Mouse (Mus musculus) ES-E14 (cell line): ENCODE measurements at regions not wholly inside any gene's neighbourhood (a gene's known extent, or its start where the extent isn't known, plus 50 kb on each side); places are given as distances from the start of the nearest gene placed in this dataset.

Experiments
- DNase-seq: peaks from one replicate; pipeline ENCODE4 v3.0.0-alpha.2; 2013; ENCODE audit warnings: low read depth, low spot score
- H3K27ac ChIP-seq: 2 replicates; pipeline ENCODE4 v1.5.1; 2012; ENCODE audit warnings: low read depth, mild to moderate bottlenecking, low read length, moderate library complexity, mixed read lengths; ENCODE audit not compliant: poor library complexity, insufficient read depth, severe bottlenecking
- H3K36me3 ChIP-seq: 2 replicates; pipeline ENCODE4 v1.6.1; 2012; ENCODE audit warnings: mild to moderate bottlenecking, low read length, moderate library complexity, mixed read lengths; ENCODE audit not compliant: control insufficient read depth, poor library complexity, insufficient read depth, severe bottlenecking
- H3K4me1 ChIP-seq, 2 experiments: fragments of 150-350 bp in 1 of 2; sonication (generic) in 1 of 2; 2 replicates each; pipeline ENCODE4 v1.6.1; 2012; ENCODE audit warnings: low read length in 2 of 2, mild to moderate bottlenecking in 1 of 2, mixed read lengths in 1 of 2; ENCODE audit not compliant: control insufficient read depth in 2 of 2, insufficient read depth in 2 of 2, poor library complexity in 1 of 2
- H3K4me3 ChIP-seq, 2 experiments: fragments of 150-350 bp in 1 of 2; sonication (generic) in 1 of 2; 2 replicates each; pipeline ENCODE4 v1.5.1; 2012; ENCODE audit warnings: low read length in 2 of 2, low read depth in 1 of 2, mild to moderate bottlenecking in 1 of 2, mixed read lengths in 1 of 2; ENCODE audit not compliant: insufficient read depth in 1 of 2, poor library complexity in 1 of 2, severe bottlenecking in 1 of 2
- H3K9ac ChIP-seq: 2 replicates; pipeline ENCODE4 v1.6.1; 2012; ENCODE audit warnings: low read depth, mild to moderate bottlenecking, low read length, mixed read lengths; ENCODE audit not compliant: poor library complexity, insufficient read depth, severe bottlenecking
- H3K9me3 ChIP-seq: fragments of 150-350 bp; sonication (generic); 2 replicates; pipeline ENCODE4 v1.6.1; 2012; ENCODE audit warnings: low read depth, mild to moderate bottlenecking, low read length; ENCODE audit not compliant: control insufficient read depth, insufficient read depth
- CHD2 ChIP-seq: IDR thresholded peaks from 2 replicates; pipeline ENCODE4 v1.6.1; 2014; ENCODE audit warnings: mild to moderate bottlenecking, low read depth, low read length, inconsistent platforms
- HCFC1 ChIP-seq: IDR thresholded peaks from 2 replicates; pipeline ENCODE4 v1.6.1; 2012; ENCODE audit warnings: low read length, inconsistent platforms, borderline replicate concordance; ENCODE audit not compliant: insufficient read depth
- MAFK ChIP-seq: IDR thresholded peaks from 2 replicates; pipeline ENCODE4 v1.6.1; 2014; ENCODE audit warnings: mild to moderate bottlenecking, low read depth, low read length, inconsistent platforms; ENCODE audit not compliant: insufficient read depth
- ZC3H11A ChIP-seq: IDR thresholded peaks from 2 replicates; pipeline ENCODE4 v1.6.1; 2012; ENCODE audit warnings: low read depth, mild to moderate bottlenecking, inconsistent platforms, low read length, borderline replicate concordance
- ZNF384 ChIP-seq: IDR thresholded peaks from 2 replicates; pipeline ENCODE4 v1.6.1; 2012; ENCODE audit warnings: low read depth, low read length, inconsistent platforms
- in situ Hi-C, 2 experiments: fragments of 600-800 bp; cut with MboI; formaldehyde crosslinking; loops; one replicate each; pipeline ENCODE4 v1.15.1; 2025; ENCODE audit warnings: low sequenced_read_pairs in 2 of 2, inconsistent platforms in 1 of 2; ENCODE audit not compliant: unreplicated experiment in 2 of 2

- in situ Hi-C loops, result no loop called here
- Histone ChIP-seq H3K9ac (no peak overlapping the region), H3K4me3 (no peak overlapping the region), H3K9me3 (no peaks in the 10 kb centered on the region), H3K36me3 (no peaks in the 10 kb centered on the region), H3K4me1 (no peaks in the 10 kb centered on the region), H3K27ac (no peak overlapping the region)
- TF ChIP-seq HCFC1 (no peak), ZC3H11A (no peak), MAFK (no peak), ZNF384 (no peak)
- no peak for DNase-seq
Observed at GRCm38 (mm10) chr14:29841361-29842117, 119.9 kb upstream of the Cacna2d3 start.

DNA sequence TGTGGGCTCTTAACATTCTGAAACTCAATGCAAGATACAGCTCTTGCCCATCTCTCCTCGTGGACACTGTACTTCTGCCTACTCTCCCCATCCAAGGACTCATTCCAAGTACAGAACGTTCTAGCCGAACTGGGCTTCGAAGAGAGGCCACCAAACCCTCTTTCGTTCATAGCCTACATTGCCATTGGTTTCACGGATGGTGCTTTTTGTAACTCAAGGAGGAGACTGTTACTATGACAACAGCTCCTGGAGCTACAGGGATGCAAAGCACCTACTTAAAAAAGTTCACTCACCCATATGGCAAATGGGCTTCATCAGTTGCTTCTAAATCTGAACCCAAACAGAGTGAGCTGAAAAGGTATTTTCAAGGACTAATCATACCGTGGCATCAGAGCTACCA, 120.4 kb upstream of the Selenok start:
- no peak overlapping the region for H3K27ac ChIP-seq
- H3K4me1 ChIP-seq, result no peaks in the 10 kb centered on the region
- no peaks in the 10 kb centered on the region for H3K9me3 ChIP-seq
- DNase-seq, result no peak
- in situ Hi-C loops, result no loop called here
- no peak overlapping the region for H3K4me3 ChIP-seq
- no peaks in the 10 kb centered on the region for H3K36me3 ChIP-seq
- no peak overlapping the region for H3K9ac ChIP-seq
- TF ChIP-seq MAFK, result no peak
- TF ChIP-seq ZNF384, result no peak

- Histone ChIP-seq H3K9ac (no peak overlapping the region), H3K36me3 (no peaks in the 10 kb centered on the region), H3K4me1 (no peaks in the 10 kb centered on the region), H3K9me3 (no peaks in the 10 kb centered on the region), H3K27ac (no peak overlapping the region), H3K4me3 (no peak overlapping the region)
- TF ChIP-seq MAFK (no peak), CHD2 (no peak), ZNF384 (no peak), HCFC1 (no peak), ZC3H11A (no peak)
- DNase-seq, result no peak
- in situ Hi-C loops, result no loop called here
Observed at GRCm38 (mm10) chr14:29851286-29851685, 116.8 kb upstream of the Selenok start.

DNA sequence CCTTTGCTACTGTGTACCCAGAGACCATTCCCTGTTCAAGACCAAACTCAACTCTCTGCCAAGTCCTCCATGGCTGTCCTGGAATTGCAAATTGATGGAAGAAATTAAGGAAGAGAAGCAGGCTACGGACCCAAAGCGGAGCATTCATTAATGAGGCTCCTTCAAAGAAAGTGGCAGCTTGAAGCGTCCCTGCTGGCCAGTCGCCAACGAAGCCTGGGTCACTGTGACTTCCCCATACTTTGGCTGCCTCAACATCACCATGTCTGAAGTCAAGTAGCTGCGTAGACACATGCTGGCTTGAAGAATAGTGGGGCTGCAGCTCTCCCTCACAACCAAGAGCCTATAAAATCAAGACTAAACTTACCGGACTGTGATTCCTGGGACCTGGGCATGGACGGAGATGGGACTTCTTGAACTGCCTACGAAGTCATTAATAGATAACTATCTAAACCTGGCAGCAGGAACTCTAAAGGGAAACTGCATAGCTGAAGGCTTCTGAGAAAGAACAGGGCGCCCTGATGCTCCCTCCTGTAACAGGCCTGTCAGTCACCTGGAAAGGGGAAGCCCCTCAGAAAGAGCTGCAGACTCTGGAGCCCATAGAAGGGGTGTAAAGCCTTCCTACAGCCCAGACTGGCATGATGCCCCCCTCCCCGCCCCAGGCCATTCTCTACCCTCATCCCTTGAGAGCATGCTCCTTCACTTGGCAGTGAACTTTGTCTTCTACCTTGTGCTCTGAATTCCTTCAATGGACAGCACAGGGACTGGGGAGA, 116.0 kb upstream of the Selenok start:
- TF ChIP-seq ZNF384 (no peak), MAFK (no peak), CHD2 (no peak), HCFC1 (no peak), ZC3H11A (no peak)
- H3K9ac ChIP-seq, result no peak overlapping the region
- no peak overlapping the region for H3K27ac ChIP-seq
- in situ Hi-C loops, result no loop called here
- no peaks in the 10 kb centered on the region for H3K36me3 ChIP-seq
- DNase-seq, result no peak
- H3K4me3 ChIP-seq, result no peak overlapping the region
- H3K4me1 ChIP-seq, result no peaks in the 10 kb centered on the region
- H3K9me3 ChIP-seq, result no peaks in the 10 kb centered on the region
